Mouse (Mus musculus) layer of hippocampus, adult 8-10 months (tissue): ENCODE data around the gene Sirpa. TPM values are rescaled to one million over a fixed set of nuclear protein-coding genes. Genes with fewer than 3 reads are reported as not detected.

Experiments
- DNase-seq, 2 experiments: peaks; one replicate each; pipeline ENCODE4 v3.0.0; 2022; ENCODE audit warnings: low spot score in 2 of 2
- total RNA-seq, 4 experiments: library from RNA; stranded (reverse); gene quantifications; 2 replicates each; pipeline ENCODE4 v1.2.4; 2022

Sirpa gene
- total RNA-seq, result 100 to 1,000 TPM; 317 to 358 (median 338) TPM

DNA sequence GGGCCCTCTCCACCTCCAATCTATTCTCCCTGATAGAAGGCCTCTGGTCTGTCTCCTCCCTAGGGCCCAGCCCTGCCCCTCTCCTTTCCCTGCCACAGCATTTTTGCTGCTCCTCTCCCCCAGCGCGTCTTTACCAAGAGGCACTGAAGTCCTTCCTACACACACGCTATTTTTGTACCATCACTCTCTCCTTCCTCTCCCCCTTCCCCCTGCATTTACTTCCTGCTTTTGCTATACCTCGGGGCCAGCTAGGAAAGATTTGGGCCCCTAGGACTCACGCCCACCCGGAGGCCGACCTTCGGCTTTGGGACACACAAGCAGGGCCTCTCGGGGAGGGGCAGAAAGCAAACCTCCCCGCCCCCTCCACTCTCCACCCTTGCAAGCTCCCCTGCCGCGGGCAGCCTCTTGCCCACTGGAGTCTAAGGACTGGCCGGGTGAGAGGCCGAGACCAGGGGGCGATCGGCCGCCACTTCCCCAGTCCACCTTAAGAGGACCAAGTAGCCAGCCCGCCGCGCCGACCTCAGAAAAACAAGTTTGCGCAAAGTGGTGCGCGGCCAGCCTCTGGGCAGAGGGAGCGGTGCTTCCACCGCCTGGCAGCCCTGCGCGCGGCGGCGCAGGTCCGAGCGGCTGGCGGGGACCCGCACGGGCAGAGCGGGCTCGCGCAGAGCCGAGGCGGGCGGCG is at the start of gene Sirpa:
TSS of gene Sirpa (plus strand) at position 377 of the 682 bp plus-strand sequence.
- peak; percentile 65 to 72 for DNase-seq

DNA sequence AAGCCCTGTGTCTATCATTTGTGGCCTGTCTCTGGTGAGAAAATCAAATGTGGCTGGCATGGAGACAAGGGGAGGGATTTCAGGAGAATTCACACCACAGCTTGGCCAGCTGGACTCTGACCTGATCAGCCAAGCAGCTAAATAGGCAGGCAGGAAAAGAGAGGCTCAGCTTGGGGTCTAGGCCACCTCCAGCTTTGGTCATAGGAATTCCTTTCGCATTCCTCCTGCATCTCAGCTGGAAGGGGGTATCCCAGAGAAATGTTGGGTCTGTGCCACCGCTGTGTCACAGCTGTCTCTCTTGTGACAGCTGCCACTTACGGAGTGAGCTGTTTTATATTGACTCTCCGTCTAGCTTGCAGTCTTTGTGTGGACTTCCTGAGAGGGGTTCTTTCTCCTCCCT is 48.2 kb upstream of the Sirpa start:
- DNase-seq, result no peak

GRCm38 (mm10) chr2:129544919-129545318 is 47.7 kb upstream of the Sirpa start:
- no peak for DNase-seq

DNA sequence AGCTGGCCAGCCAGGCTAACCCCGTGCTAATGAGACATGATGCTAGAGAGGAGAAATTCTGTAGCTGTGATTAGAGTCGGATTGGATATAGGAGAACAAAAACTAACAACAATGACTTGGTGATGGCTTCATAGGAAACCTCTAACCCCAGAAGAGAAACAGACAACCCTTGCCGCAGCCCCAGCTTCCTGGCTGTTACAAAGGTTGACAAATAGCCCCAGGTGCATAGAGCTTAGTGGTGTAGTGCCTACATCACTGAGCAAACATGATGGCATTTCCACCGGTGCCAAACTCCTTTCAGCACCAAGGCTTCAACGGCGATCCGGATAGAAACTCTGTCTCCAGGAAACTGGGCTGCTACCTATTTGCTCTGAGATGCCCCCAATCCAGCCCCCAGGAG is 47.0 kb upstream of the Sirpa start:
- DNase-seq, result no peak

- DNase-seq, result no peak
Observed at GRCm38 (mm10) chr2:129546772-129547171, 45.9 kb upstream of the Sirpa start.

- no peak for DNase-seq
Observed at GRCm38 (mm10) chr2:129549537-129550135, 43.0 kb upstream of the Sirpa start.

GRCm38 (mm10) chr2:129550781-129551180 is 41.9 kb upstream of the Sirpa start:
- no peak for DNase-seq

- DNase-seq, result no peak
Observed at GRCm38 (mm10) chr2:129556081-129556480, 36.6 kb upstream of the Sirpa start.

- DNase-seq, result peak in 1 of 2 experiments; percentile 31
Observed at GRCm38 (mm10) chr2:129558008-129558874, 34.4 kb upstream of the Sirpa start.

DNA sequence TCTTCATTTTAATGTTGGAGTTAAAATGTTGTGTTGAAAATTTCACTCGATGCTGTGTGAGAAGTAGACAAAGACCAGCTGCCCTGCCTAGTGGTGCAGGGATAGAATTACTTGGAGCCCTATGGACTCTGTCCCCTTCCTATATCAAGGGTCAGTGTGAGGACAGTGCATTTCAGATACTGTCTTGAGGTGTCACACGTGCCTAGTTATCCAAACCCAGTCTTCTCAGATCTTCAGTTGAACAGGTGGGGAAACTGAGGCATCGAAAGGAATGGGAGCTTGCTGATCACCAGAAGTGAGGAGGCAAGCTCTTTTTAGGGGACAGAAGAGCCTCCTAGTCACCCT is 33.8 kb upstream of the Sirpa start:
- DNase-seq, result no peak

DNA sequence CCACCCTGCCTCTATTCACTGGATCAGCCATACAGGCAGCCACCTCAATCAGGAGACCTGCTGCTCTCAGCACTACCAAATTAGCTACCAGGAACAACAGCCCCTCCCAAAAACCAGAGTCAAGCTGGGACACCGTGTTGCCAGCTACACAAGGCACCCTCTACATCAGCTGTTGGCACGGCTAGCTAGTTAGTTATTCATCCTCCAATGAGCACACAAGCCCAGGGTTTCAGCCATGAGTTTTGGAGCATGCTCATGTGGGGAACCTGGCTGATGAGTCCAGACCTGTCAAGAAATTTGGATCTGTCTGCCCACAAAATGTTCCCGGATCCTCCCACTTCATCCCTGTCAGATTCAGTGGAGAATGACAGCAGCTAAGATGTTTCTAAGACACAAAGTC is 30.8 kb upstream of the Sirpa start:
- no peak for DNase-seq

- no peak for DNase-seq
Observed at GRCm38 (mm10) chr2:129563944-129564709, 28.5 kb upstream of the Sirpa start.

DNA sequence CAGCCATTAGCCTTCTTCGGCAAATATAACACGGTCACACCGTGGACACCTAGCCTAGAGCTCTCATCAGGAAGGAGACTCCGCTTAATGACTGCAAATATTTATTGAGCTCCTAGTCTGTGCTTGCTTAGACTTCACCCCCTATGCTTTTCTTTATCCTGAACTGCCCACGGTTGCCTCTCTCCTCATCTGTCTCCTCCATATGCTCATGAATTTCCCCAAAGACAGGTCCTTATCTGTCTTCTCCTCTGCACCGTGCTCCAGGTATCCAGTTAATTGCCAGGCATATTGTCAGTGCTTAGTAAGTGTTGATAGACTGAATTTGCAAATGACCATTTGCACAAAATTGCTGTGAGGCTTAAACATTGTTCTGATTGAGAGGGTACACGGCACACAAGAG is 23.5 kb upstream of the Sirpa start:
- DNase-seq, result no peak

GRCm38 (mm10) chr2:129569556-129569955 is 23.1 kb upstream of the Sirpa start:
- no peak for DNase-seq

DNA sequence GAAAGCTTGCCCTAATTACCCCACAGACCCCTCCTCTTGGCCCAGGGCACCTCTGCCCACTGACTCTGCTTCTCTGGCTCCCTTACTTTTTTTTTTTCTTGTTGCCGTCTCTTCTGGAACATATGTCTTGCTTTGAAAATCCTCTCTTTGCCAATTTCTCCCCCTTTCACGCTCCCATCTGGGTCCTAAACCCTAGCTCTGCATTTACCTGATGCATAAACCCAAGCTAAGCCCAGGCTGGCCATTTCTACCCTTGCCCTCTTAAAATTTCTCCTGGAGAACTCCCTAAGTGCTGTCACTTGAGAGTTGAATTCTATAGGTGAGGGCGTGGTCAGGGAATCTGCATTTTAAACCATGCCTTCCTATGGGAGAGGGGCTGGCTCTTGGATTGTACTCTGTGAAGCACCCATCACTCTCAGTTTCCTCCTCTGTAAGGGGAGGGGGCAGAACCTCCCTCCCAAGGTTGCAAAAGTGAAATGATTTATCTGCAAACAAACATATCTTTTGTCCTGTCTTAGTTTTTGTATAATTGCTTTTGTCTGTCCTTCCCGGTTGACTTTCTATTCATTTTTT is 18.8 kb upstream of the Sirpa start:
- DNase-seq, result no peak

- peak; percentile 82 to 83 for DNase-seq
Observed at GRCm38 (mm10) chr2:129574395-129575046, 18.1 kb upstream of the Sirpa start.

- DNase-seq, result no peak
Observed at GRCm38 (mm10) chr2:129575113-129575512, 17.5 kb upstream of the Sirpa start.

GRCm38 (mm10) chr2:129576611-129577447 is 15.8 kb upstream of the Sirpa start:
- DNase-seq, result peak; percentile 56 to 79

GRCm38 (mm10) chr2:129580656-129581055 is 12.0 kb upstream of the Sirpa start:
- DNase-seq, result peak; percentile 69 to 70

- DNase-seq, result no peak
Observed at GRCm38 (mm10) chr2:129581826-129582225, 10.8 kb upstream of the Sirpa start.
